Comparison of ENCODE assay signal across 23 mouse cellular contexts in the genomic region with DNA sequence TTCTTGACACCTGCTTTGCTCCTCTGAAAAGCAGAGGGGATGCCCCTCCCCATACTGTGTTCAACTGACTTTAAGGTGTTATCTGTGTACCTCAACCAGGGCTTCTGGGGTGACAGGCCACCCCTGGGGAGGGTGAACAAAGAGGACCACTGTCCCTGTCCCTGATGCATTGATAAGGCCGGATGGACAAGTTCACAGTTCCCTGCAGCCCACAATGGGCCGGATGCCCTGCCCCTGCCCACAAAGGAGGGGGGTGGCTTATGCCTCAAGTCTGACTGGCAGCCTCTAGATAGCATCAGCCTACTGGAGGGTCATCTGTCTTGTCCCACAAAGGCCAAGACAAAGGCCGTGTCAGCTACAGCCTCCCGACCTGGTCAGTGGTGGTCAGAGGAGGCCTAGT. TPM values are rescaled to one million over a fixed set of nuclear protein-coding genes. Genes with fewer than 3 reads are reported as not detected.
DNase-seq lines count a peak whose midpoint lies in the region; ATAC-seq and TF ChIP-seq lines count a peak whose summit lies in the region.
"Had no signal": no experiment of that assay in that cellular context is flagged by ENCODE, and none has a peak within 500 bp of the region (broad histone marks: within the 10 kb centered on the region; RNA-seq: fewer than 3 reads in every experiment).

No protein-coding gene starts in this region.

- no peaks in the 10 kb centered on the region for H3K9me3 ChIP-seq in lung, postnatal 0 days (ENCODE audit: low read length)
- H3K9me3 ChIP-seq: embryonic facial prominence, embryonic 15.5 days; forebrain, embryonic 15.5 days; heart, embryonic 15.5 days; hindbrain, embryonic 15.5 days had no signal

- H3K9ac ChIP-seq in lung, postnatal 0 days (replicated peaks; ENCODE audit: low read depth): no peak overlapping the region
- H3K9ac ChIP-seq: embryonic facial prominence, embryonic 15.5 days; forebrain, embryonic 15.5 days; heart, embryonic 15.5 days; hindbrain, embryonic 15.5 days had no signal

- H3K36me3 ChIP-seq in lung, postnatal 0 days (ENCODE audit: insufficient read depth, low read length): no peaks in the 10 kb centered on the region
- H3K36me3 ChIP-seq: G1E; heart, embryonic 15.5 days had no signal

- DNase-seq in cerebellum, adult 9-11 months: peak; percentile 54
- no peak for DNase-seq in lung, postnatal 0 days (ENCODE audit: low spot score)
- no peak for DNase-seq in lung, adult 18-20 months
- DNase-seq in right cerebral cortex, postnatal 4 days: peak; percentile 18
- no peak for DNase-seq in right cerebral cortex, postnatal 25 days
- DNase-seq in natural killer cell, adult 2 months (ENCODE audit: low spot score in 2 of 2): peak; percentile 24 to 58
- DNase-seq in layer of hippocampus, adult 11-12 months (ENCODE audit: low spot score): no peak
- DNase-seq: adrenal gland, adult 8-10 months; adrenal gland, postnatal 36 days; B cell, adult 2 months; cerebellum, postnatal 36 days; gastrocnemius, postnatal 36 days; heart, adult 18-20 months; heart, postnatal 14 days had no signal

- peaks cover 11% of the 10 kb centered on the region for H3K4me1 ChIP-seq in lung, postnatal 0 days (ENCODE audit: insufficient read depth, low read depth, low read length)

- H3K4me2 ChIP-seq in lung, postnatal 0 days (replicated peaks; ENCODE audit: low read depth, low read length): no peak overlapping the region
- H3K4me2 ChIP-seq: embryonic facial prominence, embryonic 15.5 days; forebrain, embryonic 15.5 days; heart, embryonic 11.5 days; heart, embryonic 15.5 days; hindbrain, embryonic 15.5 days had no signal

- H3K27me3 ChIP-seq in lung, postnatal 0 days (replicated peaks; ENCODE audit: insufficient read depth, low read length): peaks cover 39% of the 10 kb centered on the region

- no peak overlapping the region for H3K4me3 ChIP-seq in lung, postnatal 0 days (ENCODE audit: low read depth, low read length)
- H3K4me3 ChIP-seq: embryonic facial prominence, embryonic 15.5 days; erythroblast, embryonic 14.5 days; forebrain, embryonic 15.5 days; heart, embryonic 15.5 days; hindbrain, embryonic 15.5 days had no signal

- TF ChIP-seq EP300 in lung, postnatal 0 days (IDR thresholded peaks at IDR 0.05): no peak

- H3K27ac ChIP-seq in lung, postnatal 0 days (ENCODE audit: low read length): no peak overlapping the region
- H3K27ac ChIP-seq: embryonic facial prominence, embryonic 15.5 days; forebrain, embryonic 15.5 days; heart, embryonic 15.5 days; hindbrain, embryonic 15.5 days had no signal

- ATAC-seq in cerebellum, adult (ENCODE audit: insufficient number of reproducible peaks, low FRiP score, low TSS enrichment): no peak
- peak; percentile 27 for ATAC-seq in lung, postnatal 0 days
- ATAC-seq: CD4-positive, CD25-positive, alpha-beta regulatory T cell, adult 4 months; forebrain, embryonic 15.5 days had no signal

- 41% methylated on average over 4 of the region's 4 CpGs for WGBS in lung, postnatal 0 days

- TF ChIP-seq CTCF in lung, postnatal 0 days (IDR thresholded peaks at IDR 0.05): no peak

RNA-seq across cellular contexts. Expression of gene Gp1bb, which starts 3.1 kb away (rescaled TPM):
- polyA plus RNA-seq in lung, postnatal 0 days (2015; fragmentation: Nextera tagmentation; extraction: Ambion mirVana): 7.9 and 8.8 TPM in 2 replicates
- polyA plus RNA-seq: CD4-positive, CD25-positive, alpha-beta regulatory T cell, adult 4 months had no signal

RNA-seq across cellular contexts. Expression of gene Gm49601, which starts 7.1 kb away (rescaled TPM):
- polyA plus RNA-seq in lung, postnatal 0 days (2015; fragmentation: Nextera tagmentation; extraction: Ambion mirVana): 2.2 and 3.1 TPM in 2 replicates
- polyA plus RNA-seq: CD4-positive, CD25-positive, alpha-beta regulatory T cell, adult 4 months; G1E had no signal

RNA-seq across cellular contexts. Expression of gene Sept5, which starts 10.6 kb away (rescaled TPM):
- 8.5 and 9.6 TPM in 2 replicates for polyA plus RNA-seq in lung, postnatal 0 days (2015; fragmentation: Nextera tagmentation; extraction: Ambion mirVana)
- polyA plus RNA-seq: erythroblast, embryonic 14.5 days; G1E had no signal

RNA-seq across cellular contexts. Expression of gene Tbx1, which starts 28.6 kb away (rescaled TPM):
- polyA plus RNA-seq in lung, postnatal 0 days (2015; fragmentation: Nextera tagmentation; extraction: Ambion mirVana): 7.6 and 7.8 TPM in 2 replicates
- polyA plus RNA-seq: CD4-positive, CD25-positive, alpha-beta regulatory T cell, adult 4 months; erythroblast, embryonic 14.5 days; G1E had no signal

Comparison
In these comparisons a context has a peak if more than half of its experiments do, and no peak if none do; other contexts are left out.
1. DNase-seq: peak in cerebellum, adult 9-11 months (single experiment), right cerebral cortex, postnatal 4 days (single experiment) and natural killer cell, adult 2 months (2 of 2); none in lung, postnatal 0 days (single experiment), lung, adult 18-20 months (0 of 2), right cerebral cortex, postnatal 25 days (single experiment) and layer of hippocampus, adult 11-12 months (single experiment).